Mouse (Mus musculus) CD4-positive, CD25-positive, alpha-beta regulatory T cell, adult 9 weeks (primary cell): ENCODE data around the gene Rab35. TPM values are rescaled to one million over a fixed set of nuclear protein-coding genes. Genes with fewer than 3 reads are reported as not detected.

ENCODE experiments used
- polyA plus RNA-seq: library from polyadenylated mRNA; unstranded; fragments of 100-300 nt; shearing (Covaris generic); gene quantifications from one replicate; pipeline ENCODE4 v1.2.1, GENCODE M21; 2017

The Rab35 gene
- polyA plus RNA-seq, result 5.0 TPM

DNA sequence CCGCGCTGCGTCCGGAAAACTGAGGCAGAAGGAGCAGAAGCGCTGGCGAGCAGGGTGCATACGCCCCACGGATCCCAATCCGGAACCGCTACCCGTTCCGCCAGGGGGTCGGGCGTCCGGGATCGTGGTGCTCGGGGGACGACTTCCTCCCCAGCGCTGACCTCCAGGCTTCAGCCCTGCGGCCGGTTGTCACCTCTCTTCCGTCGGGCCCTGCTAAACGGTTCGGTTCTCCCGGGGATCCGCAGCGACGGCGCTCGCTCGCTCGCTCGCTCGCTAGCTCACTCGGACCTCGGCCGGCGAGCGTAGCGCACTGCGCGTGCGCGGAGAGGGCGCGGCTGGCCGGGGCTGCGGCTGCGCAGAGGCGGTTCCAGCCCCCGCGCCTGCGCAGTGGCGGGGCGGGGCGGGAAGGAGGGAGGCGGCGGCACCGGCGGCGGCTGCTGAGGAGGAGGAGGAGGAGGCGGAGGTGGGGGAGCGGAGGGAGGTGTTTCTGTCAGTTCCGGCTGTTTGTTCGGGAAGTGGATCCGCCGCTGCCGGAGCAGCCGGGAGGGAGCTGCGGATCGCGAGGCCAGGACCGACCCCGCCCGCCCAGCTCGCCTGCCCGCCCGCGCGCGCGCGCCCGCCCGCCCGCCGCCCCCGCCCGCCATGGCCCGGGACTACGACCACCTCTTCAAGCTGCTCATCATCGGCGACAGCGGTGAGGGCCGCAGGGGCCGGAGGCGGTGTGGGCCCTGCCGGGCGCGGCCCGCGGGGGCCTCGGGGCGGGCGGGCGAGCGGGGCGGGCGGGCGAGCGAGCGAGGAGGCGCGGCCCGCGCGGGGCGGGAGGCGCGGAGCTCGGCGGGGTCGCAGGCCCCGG, at the start of gene Rab35:
Gene Rab35 (plus strand): TSS at position 404 of the 853 bp plus-strand sequence.

Other genes starting within 250 kb of the Rab35 start
- not detected for gene Msi1, start 202.3 kb upstream of the Rab35 start, polyA plus RNA-seq
- gene Pla2g1b, start 165.6 kb upstream of the Rab35 start, polyA plus RNA-seq, result not detected
- gene Sirt4, start 147.2 kb upstream of the Rab35 start, polyA plus RNA-seq, result 22.0 TPM
- gene Pxn, start 125.2 kb upstream of the Rab35 start, polyA plus RNA-seq, result 51.4 TPM
- gene Rplp0, start 72.4 kb upstream of the Rab35 start, polyA plus RNA-seq, result 2,605 TPM
- gene Gcn1l1, start 66.7 kb upstream of the Rab35 start, polyA plus RNA-seq, result 45.1 TPM
- gene Bicdl1, start 99.7 kb downstream of the Rab35 start, polyA plus RNA-seq, result 15.0 TPM
- 2.7 TPM for gene Cit, start 213.4 kb downstream of the Rab35 start, polyA plus RNA-seq